Mouse (Mus musculus) liver, postnatal 0 days (tissue): Measurements from ENCODE around the gene Cd3g. TPM values are rescaled to one million over a fixed set of nuclear protein-coding genes. Genes with fewer than 3 reads are reported as not detected.
"Not testable (repeated sequence)": the region's sequence is repeated elsewhere in the genome, so short reads cannot be mapped to it uniquely, and the experiment has no call there.

Experiments
- ATAC-seq: fragments of 200-750 bp; cut with Nextera tagmentation; 2 replicates; pipeline ENCODE4 v1.8.0; 2017; ENCODE audit warnings: mild to moderate bottlenecking, moderate library complexity
- DNase-seq: peaks from one replicate; pipeline ENCODE4 v3.0.0-alpha.2; 2016
- H3K27ac ChIP-seq: fragments of 300-500 bp; sonication (generic); 2 replicates; pipeline ENCODE4 v1.5.1; 2014; ENCODE audit warnings: antibody characterized with exemption, moderate library complexity, mild to moderate bottlenecking, low read depth
- H3K27me3 ChIP-seq: fragments of 300-500 bp; sonication (generic); 2 replicates; pipeline ENCODE4 v1.6.1; 2014; ENCODE audit warnings: low read length, control low read depth, mixed read lengths; ENCODE audit not compliant: insufficient read depth
- H3K36me3 ChIP-seq: fragments of 300-500 bp; sonication (generic); replicated peaks from 2 replicates; pipeline ENCODE4 v1.6.1; 2014; ENCODE audit warnings: mild to moderate bottlenecking, control low read depth, low read length, moderate library complexity, mixed read lengths; ENCODE audit not compliant: insufficient read depth
- H3K4me1 ChIP-seq: fragments of 300-500 bp; sonication (generic); 2 replicates; pipeline ENCODE4 v1.6.1; 2014; ENCODE audit warnings: antibody characterized with exemption, mild to moderate bottlenecking, control low read depth; ENCODE audit not compliant: insufficient read depth
- H3K4me2 ChIP-seq: fragments of 300-500 bp; sonication (generic); 2 replicates; pipeline ENCODE4 v1.6.1; 2014; ENCODE audit warnings: low read depth, mild to moderate bottlenecking, low read length, moderate library complexity, mixed read lengths
- H3K4me3 ChIP-seq: fragments of 300-500 bp; sonication (generic); 2 replicates; pipeline ENCODE4 v1.5.1; 2014; ENCODE audit warnings: low read depth, low read length
- H3K9ac ChIP-seq: fragments of 300-500 bp; sonication (generic); replicated peaks from 2 replicates; pipeline ENCODE4 v1.6.1; 2014; ENCODE audit warnings: mild to moderate bottlenecking, moderate library complexity
- H3K9me3 ChIP-seq: fragments of 300-500 bp; sonication (generic); 2 replicates; pipeline ENCODE4 v1.6.1; 2016; ENCODE audit warnings: mild to moderate bottlenecking, control low read depth, low read length, mixed read lengths
- CTCF ChIP-seq: sonication (generic); IDR thresholded peaks from 2 replicates; pipeline ENCODE4 v1.5.1; 2016; ENCODE audit warnings: antibody characterized with exemption, low read depth
- EP300 ChIP-seq: IDR thresholded peaks from 2 replicates; pipeline ENCODE4 v1.6.1; 2016; ENCODE audit warnings: antibody characterized with exemption, low read depth, mild to moderate bottlenecking
- WGBS: fragments of 180-500 bp; shearing (Covaris S2); extraction: QIAGEN DNeasy Blood & Tissue Kit; methylation state at CpG from one replicate; pipeline ENCODE4 v1.1.7; 2014; ENCODE audit not compliant: insufficient replicate concordance; 5-methylcytosine and 5-hydroxymethylcytosine counted together
- polyA plus RNA-seq: library from polyadenylated mRNA; unstranded; fragments of >200 nt; fragmentation: Nextera tagmentation; extraction: Ambion mirVana; gene quantifications from 2 replicates; pipeline ENCODE4 v1.2.1, GENCODE M21; 2015

The Cd3g gene
- polyA plus RNA-seq, 1 experiment from 2014 or later = 1.8 TPM

DNA sequence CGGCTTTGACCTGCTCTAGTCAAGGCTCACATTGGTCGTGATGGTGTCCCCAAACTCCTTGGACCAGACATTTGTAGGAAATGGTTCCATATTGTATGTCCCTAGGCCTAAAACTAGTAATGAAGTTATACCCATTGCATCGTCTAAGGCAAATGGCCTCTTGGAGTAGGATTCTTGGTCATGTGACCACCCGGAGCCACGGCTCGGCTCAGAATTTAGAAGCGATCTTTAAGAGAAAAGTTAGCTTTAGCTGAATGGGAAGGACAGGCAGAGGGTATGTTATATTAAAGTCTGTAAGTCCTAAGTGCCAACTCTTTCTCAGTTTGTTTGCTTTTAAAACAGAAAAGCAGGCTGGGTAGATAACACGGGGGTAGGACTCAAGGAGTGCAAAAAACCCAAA is 1.9 kb upstream of the Cd3g start:
- H3K9me3 ChIP-seq = no peaks in the 10 kb centered on the region
- no peaks in the 10 kb centered on the region for H3K36me3 ChIP-seq
- H3K27ac ChIP-seq = no peak overlapping the region
- no peak overlapping the region for H3K9ac ChIP-seq
- H3K4me1 ChIP-seq = 0 out of 2 replicates have a peak, but pooled peaks cover 3% of the 10 kb centered on the region
- TF ChIP-seq CTCF = no peak
- no peak for TF ChIP-seq EP300
- 80% methylated on average over 8 of the region's 8 CpGs for WGBS
- DNase-seq (no peak), ATAC-seq (no peak)
- 0 out of 2 replicates have a peak, but pooled peaks cover 3% of the 10 kb centered on the region for H3K27me3 ChIP-seq
- H3K4me2 ChIP-seq = no peak overlapping the region
- no peak overlapping the region for H3K4me3 ChIP-seq

DNA sequence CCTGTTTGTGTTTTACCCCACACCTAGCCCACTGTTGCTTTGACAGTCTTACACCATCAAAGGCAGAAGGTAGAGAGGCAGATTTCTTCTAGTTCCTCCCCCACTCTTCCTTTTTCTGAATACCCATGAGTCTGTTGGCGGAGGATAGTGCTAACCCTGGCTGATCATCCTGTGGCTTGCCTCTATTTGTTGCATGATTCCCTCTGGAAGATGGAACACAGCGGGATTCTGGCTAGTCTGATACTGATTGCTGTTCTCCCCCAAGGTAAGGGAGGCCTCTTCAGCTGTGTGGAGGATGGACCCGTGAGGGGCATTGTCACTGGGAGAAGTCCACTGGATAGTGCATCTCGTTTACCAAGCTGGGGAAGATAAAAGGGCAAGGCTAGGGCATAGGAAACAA is 1.4 kb upstream of the Cd3g start, which contains the start of gene Cd3d:
Gene Cd3d (plus strand): TSS at position 111 of the 400 bp plus-strand sequence.
- no peak for TF ChIP-seq CTCF
- TF ChIP-seq EP300 = no peak
- 0 out of 2 replicates have a peak, but pooled peaks cover 3% of the 10 kb centered on the region for H3K27me3 ChIP-seq
- no peak within 1 kb of the TSS for H3K27ac ChIP-seq
- H3K4me2 ChIP-seq = no peak within 1 kb of the TSS
- no peaks in the 10 kb centered on the region for H3K36me3 ChIP-seq
- H3K4me3 ChIP-seq = no peak within 1 kb of the TSS
- ATAC-seq (no peak), DNase-seq (no peak)
- H3K9ac ChIP-seq = no peak within 1 kb of the TSS
- WGBS = 68% methylated on average over 4 of the region's 4 CpGs
- no peaks in the 10 kb centered on the region for H3K9me3 ChIP-seq
- 0 out of 2 replicates have a peak, but pooled peaks cover 3% of the 10 kb centered on the region for H3K4me1 ChIP-seq

DNA sequence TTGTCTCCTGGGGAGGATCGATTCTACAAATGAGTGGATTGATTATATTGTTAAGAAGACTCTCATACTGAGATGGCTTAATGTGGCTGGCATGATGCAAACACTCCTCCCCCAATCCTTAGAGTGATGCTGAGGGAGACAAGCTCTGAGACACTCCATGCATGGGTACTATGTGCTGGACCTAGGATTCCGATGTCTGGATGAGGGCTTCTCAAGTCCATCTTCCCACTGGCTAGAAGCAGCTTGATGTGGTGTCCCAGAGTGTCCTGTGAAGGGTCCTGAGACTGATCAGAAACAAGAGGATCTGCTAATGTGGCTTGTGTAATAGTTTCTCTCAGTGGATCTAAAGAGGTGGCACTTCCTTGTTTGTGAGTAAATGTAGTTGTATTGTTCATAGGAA is 873 bp upstream of the Cd3g start:
- Histone ChIP-seq H3K27me3 (0 out of 2 replicates have a peak, but pooled peaks cover 3% of the 10 kb centered on the region), H3K4me1 (0 out of 2 replicates have a peak, but pooled peaks cover 3% of the 10 kb centered on the region), H3K4me3 (no peak overlapping the region), H3K27ac (no peak overlapping the region), H3K4me2 (no peak overlapping the region), H3K36me3 (no peaks in the 10 kb centered on the region), H3K9ac (no peak overlapping the region), H3K9me3 (no peaks in the 10 kb centered on the region)
- DNase-seq (no peak), ATAC-seq (no peak)
- TF ChIP-seq CTCF = no peak
- no peak for TF ChIP-seq EP300
- 89% methylated on average over 2 of the region's 2 CpGs for WGBS

DNA sequence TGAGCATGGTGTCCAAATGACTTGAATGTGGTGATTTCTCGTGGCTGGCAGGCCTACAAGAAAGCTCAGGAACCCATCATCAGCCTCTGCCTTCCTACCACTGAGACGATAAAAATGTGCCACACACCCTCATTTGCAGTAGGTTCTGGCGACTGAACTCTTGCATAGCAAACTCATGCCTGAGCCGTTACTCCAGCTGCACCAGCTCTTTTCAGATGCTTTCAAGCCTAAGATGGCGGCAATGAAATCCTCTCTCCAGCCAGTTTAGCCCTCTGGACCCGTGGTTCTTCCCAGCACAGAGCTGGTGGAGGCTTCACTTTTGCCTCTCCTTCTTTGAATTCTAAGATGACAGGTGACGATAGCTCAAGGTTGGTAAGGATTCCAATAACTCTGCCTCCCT is 425 bp downstream of the Cd3g start:
- Histone ChIP-seq H3K4me2 (no peak overlapping the region), H3K27ac (no peak overlapping the region), H3K4me3 (no peak overlapping the region), H3K36me3 (no peaks in the 10 kb centered on the region), H3K9me3 (no peaks in the 10 kb centered on the region), H3K9ac (no peak overlapping the region), H3K27me3 (0 out of 2 replicates have a peak, but pooled peaks cover 3% of the 10 kb centered on the region), H3K4me1 (no peaks in the 10 kb centered on the region)
- DNase-seq (no peak), ATAC-seq (no peak)
- WGBS = 69% methylated on average over 7 of the region's 7 CpGs
- TF ChIP-seq CTCF (no peak), EP300 (no peak)

DNA sequence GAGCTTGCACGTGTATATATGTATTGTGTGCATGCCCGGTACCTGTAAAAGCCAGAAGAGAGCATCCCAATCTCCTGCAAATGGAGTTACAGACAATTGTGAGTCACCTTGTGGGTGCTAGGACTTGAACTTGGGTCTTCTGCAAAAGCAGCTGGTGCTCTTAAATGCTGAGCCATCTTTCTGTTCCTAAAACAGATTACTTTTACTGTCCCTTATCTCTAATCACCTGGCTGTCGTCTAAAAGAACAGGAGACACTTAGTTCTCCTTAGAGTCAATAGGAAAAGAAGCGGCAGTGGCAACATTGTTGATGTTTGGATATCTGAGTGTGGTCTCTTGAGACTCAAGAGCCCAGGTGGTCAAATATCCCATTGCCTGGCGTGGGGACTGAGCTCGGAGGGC is 2.4 kb downstream of the Cd3g start:
- WGBS = 63% methylated on average over 6 of the region's 6 CpGs
- no peaks in the 10 kb centered on the region for H3K4me1 ChIP-seq
- H3K27ac ChIP-seq = no peak overlapping the region
- no peak for DNase-seq
- ATAC-seq = no peak
- no peaks in the 10 kb centered on the region for H3K36me3 ChIP-seq
- peaks cover 3% of the 10 kb centered on the region; the same call in 1 of the 2 replicates for H3K27me3 ChIP-seq
- TF ChIP-seq CTCF = no peak
- no peak for TF ChIP-seq EP300
- no peak overlapping the region for H3K4me3 ChIP-seq
- H3K9me3 ChIP-seq = no peaks in the 10 kb centered on the region
- no peak overlapping the region for H3K4me2 ChIP-seq
- no peak overlapping the region for H3K9ac ChIP-seq

DNA sequence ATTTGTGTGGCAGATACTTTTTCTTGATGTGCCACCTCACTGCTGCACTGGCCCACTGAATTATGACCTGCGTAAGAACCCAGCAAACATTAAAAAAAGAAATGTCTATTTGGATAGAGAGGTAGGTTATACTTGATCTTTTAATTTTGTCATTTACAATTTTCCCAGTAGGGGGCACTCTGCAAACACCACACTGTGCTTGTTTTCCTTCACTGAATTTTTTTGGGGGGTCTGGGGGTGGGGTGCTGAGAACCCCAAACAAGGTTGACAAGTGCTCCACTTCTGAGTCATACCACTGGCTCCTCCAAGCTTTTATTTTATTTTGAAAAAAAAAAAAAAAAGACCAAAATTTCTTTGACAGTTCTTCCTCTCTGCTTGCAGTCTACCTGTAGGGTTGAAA is 10.8 kb downstream of the Cd3g start:
- Histone ChIP-seq H3K9me3 (no peaks in the 10 kb centered on the region), H3K9ac (no peak overlapping the region), H3K4me3 (no peak overlapping the region), H3K27me3 (no peaks in the 10 kb centered on the region; the same call in 1 of the 2 replicates), H3K27ac (no peak overlapping the region), H3K4me2 (no peak overlapping the region), H3K36me3 (no peaks in the 10 kb centered on the region), H3K4me1 (peaks cover 10% of the 10 kb centered on the region; the same call in 1 of the 2 replicates)
- DNase-seq (no peak), ATAC-seq (no peak)
- peak; percentile 42 for TF ChIP-seq CTCF
- no peak for TF ChIP-seq EP300
- 63% methylated on average over 1 of the region's 1 CpGs for WGBS

DNA sequence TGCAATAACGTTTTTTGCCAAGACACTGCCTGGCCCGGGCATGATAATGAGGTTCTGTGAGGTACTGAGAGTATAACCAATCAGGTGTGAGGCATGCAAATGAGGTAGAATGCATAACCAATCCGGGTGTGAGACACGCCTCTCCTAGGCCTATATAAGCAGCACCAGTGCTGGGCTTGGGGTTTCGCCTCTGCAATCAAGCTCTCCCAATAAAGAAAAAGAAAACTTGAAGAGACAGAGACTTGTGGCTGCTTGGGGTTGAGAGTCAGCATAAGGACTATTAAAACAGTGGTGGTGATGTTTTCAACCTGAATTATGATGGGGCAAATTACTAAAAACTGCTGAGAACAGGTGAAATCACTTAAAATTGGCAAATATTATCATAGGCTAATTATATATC is 12.5 kb downstream of the Cd3g start:
- not testable (repeated sequence) for H3K27ac ChIP-seq

More for the DNA sequence above, 12.5 kb downstream of the Cd3g start:
- ATAC-seq, H3K36me3 ChIP-seq, H3K27me3 ChIP-seq, H3K4me3 ChIP-seq, H3K4me2 ChIP-seq, H3K9me3 ChIP-seq, DNase-seq, H3K9ac ChIP-seq, H3K4me1 ChIP-seq: not testable (repeated sequence)
- WGBS = 74% methylated on average over 5 of the region's 5 CpGs
